Mouse (Mus musculus) erythroid progenitor cell, adult 5-6 weeks (primary cell): ENCODE data around the gene Obscn. TPM values are rescaled to one million over a fixed set of nuclear protein-coding genes. Genes with fewer than 3 reads are reported as not detected.

ENCODE experiments used
- ATAC-seq: replicated peaks from 2 replicates; pipeline ENCODE4 v1.8.0; 2016; ENCODE audit warnings: moderate number of reproducible peaks, mild to moderate bottlenecking, moderate TSS enrichment, inconsistent platforms; ENCODE audit not compliant: poor library complexity, low FRiP score, severe bottlenecking
- total RNA-seq, 2 experiments: library from RNA; stranded (forward) in 1 of 2; stranded (reverse) in 1 of 2; fragments of 150-400 nt in 1 of 2; fragments of 186-747, 209-891 nt in 1 of 2; gene quantifications; 2 replicates each; pipeline versions ENCODE4 v1.2.3 to v1.2.4; 2015 to 2017; ENCODE audit warnings: low replicate concordance in 2 of 2

The Obscn gene
- under 0.01 and 0.42 TPM in 2 replicates for total RNA-seq (2015; ENCODE audit: low replicate concordance)
- 0.90 and 2.3 TPM in 2 replicates for total RNA-seq (2017; ENCODE audit: low replicate concordance)

DNA sequence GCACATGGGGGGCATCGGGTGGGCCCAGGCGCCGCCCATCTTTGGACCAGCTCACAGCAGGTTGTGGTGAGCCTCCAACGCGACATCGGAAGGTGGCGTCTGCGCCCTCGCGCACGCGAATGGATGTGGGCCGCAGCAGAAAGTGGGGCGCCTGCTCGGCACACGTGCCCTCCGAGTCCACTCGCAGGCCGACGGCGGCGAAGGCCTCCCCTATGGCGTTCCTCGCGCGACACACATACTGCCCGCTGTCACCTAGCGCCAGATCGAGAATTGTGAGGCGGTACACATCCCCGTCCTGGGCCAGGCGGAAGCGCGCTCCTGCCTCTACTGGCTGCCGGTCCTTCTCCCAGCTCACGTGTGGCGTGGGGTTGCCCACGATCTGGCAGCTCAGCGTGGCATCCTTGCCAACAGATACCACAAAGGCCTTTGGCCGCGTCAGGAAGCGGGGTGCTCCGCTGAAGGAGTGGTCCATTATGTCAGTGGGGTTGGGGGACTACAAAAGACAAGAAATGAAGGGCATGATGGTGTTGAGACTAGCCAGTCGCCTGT lies at the start of gene Obscn:
Gene Obscn (minus strand): TSS at position 499 of the 549 bp plus-strand sequence.
- ATAC-seq, result no peak

DNA sequence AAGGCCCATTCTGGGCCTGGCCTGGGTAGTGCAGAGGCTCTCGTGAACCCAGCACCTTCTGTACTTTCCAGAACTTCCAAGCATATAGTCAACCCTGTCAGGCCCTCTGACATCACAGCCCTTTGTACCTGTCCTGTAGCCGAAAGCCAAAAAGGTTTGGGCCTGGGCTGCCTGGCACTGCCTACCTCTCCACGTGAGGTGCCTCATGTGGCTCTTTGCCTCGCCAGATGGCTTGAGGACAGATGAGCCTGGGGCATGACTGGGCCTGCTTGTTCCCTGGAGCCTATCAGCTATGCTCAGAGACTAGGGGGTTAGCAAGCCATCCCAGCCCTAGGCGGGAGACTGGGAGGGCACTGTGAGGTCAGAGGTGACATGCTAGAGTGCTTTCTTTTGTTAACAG lies 49.3 kb upstream of the Obscn start:
- ATAC-seq, result no peak

DNA sequence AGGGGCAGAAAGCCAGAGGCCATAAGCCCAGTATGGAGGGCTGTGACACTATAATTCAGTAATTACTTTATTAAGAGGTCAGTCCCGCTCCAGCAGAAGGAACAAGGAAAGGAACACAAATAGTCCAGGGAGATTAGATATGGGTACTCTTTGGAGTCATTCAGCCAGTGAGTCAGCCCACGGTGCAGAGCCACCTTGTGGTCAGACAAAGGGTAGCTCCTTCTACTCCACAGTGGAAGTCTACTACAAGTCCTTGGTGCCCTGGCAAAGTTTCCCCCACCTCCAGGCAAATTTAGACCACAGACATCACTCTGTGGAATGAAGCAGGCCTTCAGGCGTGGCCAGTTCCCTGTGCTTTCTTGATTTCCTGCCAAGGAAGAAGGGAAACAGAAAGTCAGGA lies 47.6 kb upstream of the Obscn start:
- ATAC-seq, result peak; percentile 92

DNA sequence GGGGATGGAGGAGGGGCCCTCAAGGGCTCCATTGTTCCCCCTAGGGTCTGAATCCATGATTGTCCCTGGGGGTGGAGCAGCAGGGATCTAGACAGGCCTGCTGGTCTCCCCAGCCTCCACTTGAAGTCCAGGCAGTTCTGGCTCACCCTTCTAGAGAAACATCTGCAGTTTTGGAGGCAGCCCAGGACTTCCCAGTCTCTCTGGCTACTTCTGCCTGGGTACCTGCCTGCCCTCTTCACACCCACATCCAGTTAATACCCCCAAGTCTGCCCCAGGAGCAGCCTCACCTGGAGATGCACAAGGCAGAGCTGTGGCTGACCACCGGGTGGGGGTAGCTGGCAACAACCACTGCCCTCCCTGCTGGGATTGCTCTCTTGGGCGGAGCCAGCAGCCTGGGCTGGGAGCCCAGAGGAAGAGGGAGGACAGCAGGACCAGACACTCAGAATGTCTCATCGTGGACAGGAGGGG lies 46.7 kb upstream of the Obscn start, which contains the start of gene Gjc2:
Gene Gjc2 (minus strand): TSS at position 350 of the 468 bp plus-strand sequence.
- peak; percentile 47; the same call in 1 of the 2 replicates for ATAC-seq

DNA sequence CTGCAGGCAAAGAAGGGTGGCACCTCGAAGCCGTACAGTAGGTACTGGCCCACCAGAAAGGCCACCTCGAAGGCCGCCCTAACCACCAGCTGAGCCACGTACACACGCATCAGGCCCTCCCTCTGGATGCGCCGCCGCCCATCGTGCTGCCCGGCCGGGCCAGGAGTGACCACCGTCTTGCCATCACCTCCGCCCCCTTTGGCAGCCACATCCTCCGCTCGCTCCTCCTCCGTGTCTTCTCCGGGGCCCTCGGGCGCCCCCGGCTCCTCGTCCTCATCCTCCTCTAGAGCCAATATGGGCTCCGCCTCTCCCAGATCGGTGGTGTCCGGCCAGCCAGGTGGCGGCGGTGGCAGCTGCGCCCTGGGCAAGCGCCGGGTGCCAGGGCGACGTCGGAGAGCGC lies 40.7 kb upstream of the Obscn start:
- no peak for ATAC-seq

DNA sequence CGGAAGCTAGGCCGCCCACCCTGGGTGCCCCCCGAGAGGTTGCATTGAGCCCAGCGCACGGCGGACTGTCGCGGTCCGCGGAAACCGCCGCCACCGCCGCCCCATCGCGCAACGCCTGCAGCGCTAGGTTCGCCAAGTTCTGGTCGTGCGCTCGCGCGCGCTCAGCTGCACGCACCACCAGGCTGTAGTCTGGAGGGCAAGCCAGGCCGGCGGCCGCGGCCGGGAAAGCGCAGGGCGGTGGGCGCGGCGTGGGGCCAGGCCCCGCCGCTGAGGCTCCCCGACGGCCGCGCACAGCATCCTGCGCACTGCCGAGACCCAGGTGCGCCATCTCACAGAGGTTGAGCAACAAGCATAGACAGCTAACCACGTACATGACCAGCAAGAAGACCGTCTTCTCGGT lies 40.3 kb upstream of the Obscn start:
- ATAC-seq, result no peak

DNA sequence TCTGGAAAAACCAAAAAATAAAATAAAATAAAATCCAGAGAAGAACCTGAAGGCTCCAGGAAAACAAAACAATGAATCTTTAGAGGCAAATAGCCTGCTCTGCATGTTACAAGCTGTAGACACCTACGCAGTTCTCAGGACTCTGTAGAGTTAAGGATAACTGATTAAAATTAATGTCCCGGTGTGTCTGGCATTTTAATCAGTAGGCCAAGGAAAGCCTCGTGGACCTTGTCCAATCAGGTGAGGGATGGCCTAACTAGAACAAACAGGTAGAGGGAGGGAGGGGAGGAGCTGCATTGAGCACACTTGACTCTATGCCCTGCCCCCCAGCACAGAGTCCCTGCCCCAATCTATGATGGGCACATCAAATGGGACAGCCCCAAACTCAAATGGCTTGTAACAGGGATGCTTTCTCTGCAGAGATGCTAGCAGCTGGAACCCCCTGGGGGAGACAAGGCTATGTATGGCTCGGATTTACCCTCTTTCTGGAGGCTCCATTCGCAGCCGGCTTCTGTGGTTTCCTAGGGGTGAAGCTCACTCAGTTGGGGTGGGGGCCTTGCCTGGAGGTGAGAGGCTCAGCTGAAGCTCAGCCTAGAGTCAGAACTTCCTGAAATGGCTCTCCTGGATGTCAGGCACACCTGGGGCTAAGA lies 38.1 kb upstream of the Obscn start:
- ATAC-seq, result no peak

DNA sequence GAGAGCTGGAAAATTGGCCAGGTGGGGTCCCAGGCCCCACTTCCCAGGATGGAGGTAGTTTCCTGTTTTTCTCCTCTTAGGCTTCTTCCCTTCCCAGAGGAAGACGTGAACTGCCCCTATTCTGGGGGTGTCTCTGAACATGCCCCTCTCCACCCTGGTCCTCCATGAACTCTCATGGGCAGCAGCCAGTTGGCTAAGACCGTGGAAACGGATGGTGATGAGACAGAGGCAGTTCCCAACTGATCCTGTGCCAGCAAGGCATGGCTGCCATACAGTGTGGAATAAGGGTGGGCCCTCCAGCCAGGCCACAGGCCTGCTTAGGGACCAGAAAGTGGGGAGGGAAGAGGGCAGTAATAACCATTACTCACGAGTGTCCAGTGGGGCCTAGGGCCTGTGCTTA lies 34.3 kb upstream of the Obscn start:
- no peak for ATAC-seq

DNA sequence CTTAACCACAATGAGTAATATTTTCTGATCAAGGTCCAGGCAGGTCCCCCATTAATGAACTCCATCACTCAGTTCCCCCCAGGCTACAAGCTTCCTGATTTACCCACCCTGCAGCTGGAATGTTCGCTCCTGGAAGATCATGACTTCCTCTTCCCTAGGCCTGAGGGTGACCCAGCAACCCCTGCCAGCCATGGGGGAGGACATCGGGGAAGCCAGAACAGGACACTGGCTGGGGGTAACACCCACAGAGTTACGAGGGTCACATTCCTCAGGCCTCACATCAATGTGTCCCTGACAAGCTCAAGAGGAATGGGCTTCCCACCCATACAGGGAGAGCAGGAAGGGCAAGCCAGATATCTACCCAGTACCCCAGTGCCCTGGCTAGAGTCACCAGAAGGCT lies 33.6 kb upstream of the Obscn start:
- no peak for ATAC-seq

DNA sequence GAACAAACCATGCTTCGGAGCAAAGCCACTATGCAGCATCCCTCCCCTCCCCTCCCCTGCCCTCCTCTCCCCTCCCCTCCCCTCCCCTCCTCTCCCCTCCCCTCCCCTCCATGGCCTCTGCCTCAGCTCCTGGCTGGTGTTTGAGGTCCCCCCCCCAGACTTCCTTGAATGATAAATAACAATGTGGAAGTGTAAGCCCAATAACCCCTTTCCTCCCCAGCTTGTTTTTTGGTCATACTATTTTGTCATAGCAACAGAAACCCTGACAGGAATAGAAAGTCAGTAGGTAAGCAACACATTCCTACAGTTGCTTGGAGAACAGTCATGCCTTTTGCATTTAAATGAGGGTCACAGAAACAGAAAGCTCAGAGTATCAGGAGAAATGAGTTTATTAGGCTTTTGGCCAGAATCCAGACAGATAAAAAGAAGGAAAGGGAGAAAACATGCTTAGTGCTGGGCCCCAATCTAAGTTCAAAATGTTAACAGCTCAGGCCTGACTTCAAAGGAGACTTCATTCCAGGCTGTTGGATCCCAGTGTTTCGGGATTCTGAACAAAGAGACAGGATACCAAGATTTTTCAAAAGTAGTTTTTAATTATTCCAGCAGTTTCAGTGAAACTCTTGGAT lies 29.5 kb upstream of the Obscn start:
- ATAC-seq, result no peak

DNA sequence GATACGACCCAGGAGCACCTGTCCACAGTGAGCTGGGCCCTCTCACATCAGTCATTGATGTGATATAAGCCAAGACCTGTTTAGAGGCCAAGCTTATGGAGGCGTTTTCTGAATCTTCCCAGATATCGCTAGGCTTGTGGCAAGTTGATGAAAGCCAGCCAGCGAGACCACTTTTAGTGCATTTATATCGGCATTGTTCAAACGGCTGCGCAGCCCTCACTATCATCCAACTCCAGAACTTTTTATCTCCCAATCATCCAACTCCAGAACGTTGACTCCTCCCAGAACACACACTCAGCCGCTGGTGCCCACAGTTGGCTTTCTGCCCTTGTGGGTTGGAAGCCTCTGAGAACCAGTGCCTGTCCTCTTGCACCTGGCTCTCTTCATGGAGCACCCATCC lies 28.2 kb upstream of the Obscn start:
- ATAC-seq, result peak; percentile 77

DNA sequence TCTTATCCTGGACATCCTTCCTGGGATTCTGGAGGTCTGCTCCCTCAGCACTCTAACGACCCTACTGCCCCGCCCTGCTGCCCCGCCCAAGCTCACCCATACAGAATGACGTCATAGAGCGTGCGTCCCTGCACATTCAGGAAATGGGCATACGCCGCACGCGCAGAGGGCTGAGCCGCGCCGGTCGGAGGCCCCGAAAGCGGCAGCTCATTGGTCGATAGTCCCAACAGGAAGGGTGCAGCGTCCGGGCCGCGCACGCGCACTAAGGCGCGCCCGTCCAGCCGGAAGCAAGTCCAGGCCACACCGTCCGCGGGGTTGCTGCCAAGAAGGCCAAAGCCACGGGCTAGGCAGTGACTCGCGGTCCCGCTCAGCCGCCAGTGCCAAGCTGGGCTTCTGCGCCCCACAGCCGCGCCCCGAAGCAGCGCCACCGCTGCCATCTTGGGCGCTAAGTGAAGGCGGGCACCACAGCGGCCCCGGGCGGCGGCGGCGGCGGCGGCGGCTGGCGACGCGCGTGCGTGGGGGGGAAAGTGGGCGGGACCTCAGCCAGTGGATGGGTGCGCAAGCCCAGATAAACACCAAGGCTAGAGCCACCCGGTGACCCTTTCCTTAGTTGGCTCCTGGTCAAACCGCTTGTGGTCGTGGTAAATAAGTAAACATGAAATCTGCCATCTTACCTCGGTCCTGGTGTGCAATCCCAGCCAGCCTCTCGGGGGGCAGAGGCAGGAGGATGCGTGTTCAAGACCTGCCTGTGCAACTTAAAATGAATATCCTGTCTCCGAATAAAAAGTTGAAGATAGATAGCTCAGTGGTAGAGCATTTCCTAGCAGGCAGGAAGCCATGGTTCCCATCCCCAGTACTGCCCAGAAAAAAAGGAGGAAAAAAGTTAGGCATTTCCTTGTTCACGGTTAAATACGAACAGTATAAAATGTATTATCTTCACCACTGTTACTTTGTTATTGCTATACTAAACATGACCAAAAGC lies 27.3 kb upstream of the Obscn start, which contains the start of gene Iba57:
Gene Iba57 (minus strand): TSS at position 485 of the 982 bp plus-strand sequence.
- peak; percentile 78 for ATAC-seq

DNA sequence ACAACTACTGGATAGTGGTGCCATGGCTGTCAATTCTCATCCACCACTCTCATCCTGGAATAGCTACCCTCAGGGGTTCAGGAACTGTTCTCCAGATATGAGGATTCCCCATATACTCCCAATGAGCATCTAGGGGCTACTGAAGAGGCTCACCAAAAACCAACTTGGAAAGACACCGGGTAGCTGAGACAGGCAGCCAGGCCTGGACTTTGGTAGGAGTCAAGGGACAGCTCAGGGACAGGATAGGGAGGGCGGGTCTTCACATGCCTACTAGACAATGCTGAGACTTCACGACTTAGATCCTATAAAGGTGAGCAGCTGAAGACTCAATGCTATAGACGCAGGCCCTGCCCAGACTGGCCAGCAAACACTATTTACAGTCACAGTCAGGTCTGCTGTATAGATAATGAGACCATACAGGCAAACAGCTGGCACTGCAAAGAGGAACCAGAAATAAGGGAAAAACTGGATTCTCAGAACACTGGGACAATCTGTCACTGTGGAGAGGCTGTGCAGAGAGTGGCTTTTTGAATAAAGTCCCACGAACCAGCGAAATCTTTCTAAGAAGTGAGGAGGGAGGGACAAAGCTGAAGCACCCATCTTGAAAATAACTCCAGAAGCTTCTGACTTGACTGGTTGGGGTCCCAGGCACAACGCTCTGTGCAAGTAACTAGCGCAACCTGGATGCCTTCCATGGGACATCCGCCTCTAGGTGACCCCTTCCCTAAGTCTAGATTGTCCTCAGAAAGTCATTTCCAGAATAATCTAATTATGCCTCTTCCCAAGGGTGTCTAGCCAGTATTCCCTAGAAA lies 26.4 kb upstream of the Obscn start:
- no peak; the same call in 1 of the 2 replicates for ATAC-seq

DNA sequence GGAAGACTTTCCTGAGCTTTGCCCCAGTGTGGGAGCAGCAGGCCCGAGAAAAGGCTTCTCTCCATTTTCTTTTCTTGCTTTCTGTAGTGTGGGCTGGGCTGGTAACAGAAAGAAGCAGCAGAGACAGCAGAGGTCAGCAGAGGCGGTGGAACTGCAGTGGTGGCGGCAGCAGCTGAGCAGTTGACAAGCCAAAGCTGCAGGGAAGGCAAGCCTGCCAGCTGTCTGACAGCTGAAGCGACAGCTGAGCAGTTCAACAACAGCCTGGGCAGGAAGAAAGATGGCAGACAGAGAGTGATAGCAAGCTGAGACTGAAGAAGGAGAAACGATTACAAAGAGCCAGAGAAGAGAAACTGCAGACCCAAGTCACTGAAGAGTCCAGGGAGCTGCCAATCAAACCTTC lies 25.2 kb upstream of the Obscn start:
- ATAC-seq, result no peak

DNA sequence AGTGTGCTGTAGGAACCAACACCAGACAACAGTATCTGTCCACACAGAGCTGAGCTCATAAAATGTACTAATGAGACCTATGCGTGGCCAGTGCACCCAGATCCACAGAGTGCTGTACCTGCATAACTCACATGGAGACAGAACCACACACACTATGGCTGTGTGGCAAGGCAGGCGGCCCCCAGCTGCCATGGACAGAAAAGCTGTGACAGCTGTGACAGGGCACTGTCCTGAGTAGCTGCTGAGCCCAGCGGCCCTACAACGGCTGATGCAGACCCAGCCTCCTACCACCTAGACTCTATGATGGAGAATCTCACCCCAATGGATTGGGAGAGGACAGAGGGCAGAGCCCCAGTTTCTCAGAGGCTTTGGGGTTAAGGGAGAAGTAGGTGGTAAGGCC lies 23.4 kb upstream of the Obscn start:
- no peak for ATAC-seq

DNA sequence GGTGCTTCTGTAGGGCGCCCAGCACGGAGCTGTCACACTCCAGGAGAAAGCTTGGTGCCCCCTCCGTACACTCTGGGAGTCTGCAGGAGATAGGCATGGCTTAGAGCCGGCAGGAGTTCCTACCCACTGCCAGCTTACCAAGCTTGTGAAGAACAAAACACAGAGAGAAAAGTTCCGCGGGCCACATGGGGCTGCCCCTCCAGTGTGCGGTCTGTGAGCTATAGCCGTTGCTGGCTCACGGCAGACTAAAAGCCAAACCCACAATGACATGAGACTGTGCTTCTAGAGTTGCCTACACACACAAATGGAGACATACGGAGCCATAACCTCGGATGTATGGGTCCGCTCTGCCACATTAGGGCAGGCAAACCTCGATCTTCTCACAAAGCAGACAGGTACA lies 22.9 kb upstream of the Obscn start:
- no peak for ATAC-seq

DNA sequence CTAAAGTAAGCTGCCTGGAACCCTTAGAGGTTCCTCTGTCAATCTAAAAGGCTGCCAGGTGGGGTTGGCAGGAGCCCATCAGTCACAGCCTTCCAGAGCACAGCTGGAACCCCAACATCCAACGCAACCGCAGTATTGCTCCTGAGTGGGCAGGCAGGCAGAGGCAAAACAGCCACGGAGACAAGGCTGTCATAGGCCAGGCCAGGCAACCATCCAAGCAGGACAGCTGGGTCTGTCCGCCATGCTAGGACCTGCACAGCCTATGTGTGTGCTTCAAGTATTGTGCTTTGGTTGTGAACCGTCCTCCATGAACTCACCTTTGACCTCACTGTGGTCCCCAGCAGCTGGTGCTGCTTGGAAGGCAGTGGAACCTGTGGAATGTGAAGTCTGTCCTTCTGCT lies 19.7 kb upstream of the Obscn start:
- ATAC-seq, result no peak

DNA sequence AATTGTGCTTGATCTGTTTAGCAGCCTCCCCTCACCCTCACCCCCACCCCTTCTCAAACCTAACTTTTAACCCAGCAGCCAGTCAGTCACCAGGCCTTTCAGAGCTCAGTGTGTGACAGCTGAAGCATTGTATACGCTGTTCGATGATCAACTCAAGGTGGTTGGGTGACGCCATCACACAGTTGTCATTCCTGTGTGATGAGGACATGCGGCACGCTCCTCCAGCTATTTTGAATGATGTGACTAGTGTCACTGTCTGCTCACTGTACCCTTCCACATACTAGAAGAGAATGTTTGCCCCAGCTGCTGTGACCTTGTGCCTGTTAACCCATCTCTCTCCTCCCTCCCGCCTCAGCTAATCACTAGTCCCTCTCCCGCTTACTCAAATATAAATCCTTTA lies 18.0 kb upstream of the Obscn start:
- ATAC-seq, result no peak

DNA sequence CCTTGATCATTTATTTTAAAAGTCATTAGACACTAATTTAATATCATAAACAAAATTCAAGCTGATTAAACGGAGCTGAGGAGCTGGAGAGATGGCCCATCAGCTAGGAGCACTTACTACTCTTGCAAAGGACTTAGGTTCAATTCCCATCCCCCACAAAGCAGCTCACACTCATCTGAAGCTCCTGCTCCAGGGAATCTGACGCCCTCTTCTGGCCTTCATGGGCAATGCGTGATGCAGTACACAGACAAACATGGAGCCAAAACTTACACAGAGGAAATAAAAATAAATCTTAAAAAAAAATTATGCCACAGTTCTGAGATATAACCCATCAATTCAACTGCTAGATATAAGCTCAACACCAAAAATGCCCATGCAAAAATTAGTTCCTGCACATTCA lies 15.5 kb upstream of the Obscn start:
- ATAC-seq, result no peak
